Mouse (Mus musculus) lung, adult 2 months (tissue): ENCODE measurements around the gene Epb41l3.

Experiments used
- CTCF ChIP-seq: fragments of 200-500 bp; IDR thresholded peaks from 2 replicates; pipeline ENCODE4 v1.5.1; 2011; ENCODE audit warnings: mild to moderate bottlenecking, low read length, control low read depth; ENCODE audit not compliant: insufficient read depth
- POLR2A ChIP-seq: fragments of 200-500 bp; IDR thresholded peaks from 2 replicates; pipeline ENCODE4 v1.6.1; 2011; ENCODE audit warnings: low read depth, mild to moderate bottlenecking, control low read depth, low read length, borderline replicate concordance; ENCODE audit errors: extremely low read depth

- TF ChIP-seq POLR2A: no peak
- no peak for TF ChIP-seq CTCF
Observed at GRCm38 (mm10) chr17:69288130-69288529, 212.6 kb downstream of the Epb41l3 start.
